Mouse (Mus musculus): Measurements from ENCODE around the gene Mad2l1bp.
A peak's percentile ranks its signal among the peaks of the same experiment; 100 is the strongest.

DNA sequence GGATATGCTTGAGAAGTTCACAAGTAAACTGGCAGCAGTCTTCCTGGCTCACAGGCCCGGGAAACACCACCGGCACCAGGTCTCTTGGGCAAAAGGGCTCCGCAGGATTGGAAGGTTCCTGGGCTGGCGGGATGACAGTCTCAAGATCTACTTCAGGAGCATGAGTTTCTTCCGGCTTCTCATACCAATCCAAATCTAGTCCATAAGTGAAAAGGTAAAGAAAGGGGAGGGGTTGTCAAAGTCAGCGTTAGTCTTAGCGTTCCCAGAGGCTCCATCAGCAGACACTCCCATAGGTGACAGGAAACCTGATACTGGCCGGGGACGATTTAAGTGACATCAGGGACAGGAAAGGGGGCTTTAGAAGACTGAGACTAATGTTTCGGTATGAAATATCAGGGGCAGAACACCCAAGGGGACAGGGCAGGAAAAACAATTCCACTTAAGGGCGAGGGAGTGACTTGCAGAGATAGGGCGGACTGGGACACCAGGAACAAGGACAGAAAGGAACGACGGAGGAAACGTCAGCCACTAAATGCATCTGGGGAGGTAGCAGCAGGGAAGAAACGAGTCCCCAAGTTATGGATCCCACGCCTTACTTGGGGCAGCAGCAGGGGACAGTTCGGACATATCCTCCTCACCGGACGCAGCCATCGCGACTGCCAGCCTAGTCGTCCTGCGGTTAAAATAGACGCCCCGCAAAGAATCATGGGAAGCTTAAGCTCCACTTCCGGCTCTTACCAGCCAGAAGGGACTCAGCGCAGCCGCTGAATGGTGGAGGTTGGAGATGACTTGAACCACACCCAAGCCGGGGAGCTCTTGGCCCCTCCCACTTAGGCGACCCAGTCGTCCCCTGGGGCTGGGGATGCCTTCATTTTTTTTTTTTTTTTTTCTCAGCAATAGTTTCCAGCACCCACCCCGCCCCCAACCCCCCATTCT lies at the start of gene Mad2l1bp:
- TF ChIP-seq CTCF (IDR thresholded peaks at IDR 0.05; ENCODE audit: borderline replicate concordance, insufficient read depth, low read depth, low read length) = no peak
- TF ChIP-seq POLR2A (IDR thresholded peaks at IDR 0.05; ENCODE audit: borderline replicate concordance, insufficient read depth, low read length) = peak; percentile 95

Data from cerebellum, adult 2 months (tissue).